Mouse (Mus musculus): Measurements from ENCODE around the gene Insr.
"Not testable (repeated sequence)": the region's sequence is repeated elsewhere in the genome, so short reads cannot be mapped to it uniquely, and the experiment has no call there.

Gene Insr

DNA sequence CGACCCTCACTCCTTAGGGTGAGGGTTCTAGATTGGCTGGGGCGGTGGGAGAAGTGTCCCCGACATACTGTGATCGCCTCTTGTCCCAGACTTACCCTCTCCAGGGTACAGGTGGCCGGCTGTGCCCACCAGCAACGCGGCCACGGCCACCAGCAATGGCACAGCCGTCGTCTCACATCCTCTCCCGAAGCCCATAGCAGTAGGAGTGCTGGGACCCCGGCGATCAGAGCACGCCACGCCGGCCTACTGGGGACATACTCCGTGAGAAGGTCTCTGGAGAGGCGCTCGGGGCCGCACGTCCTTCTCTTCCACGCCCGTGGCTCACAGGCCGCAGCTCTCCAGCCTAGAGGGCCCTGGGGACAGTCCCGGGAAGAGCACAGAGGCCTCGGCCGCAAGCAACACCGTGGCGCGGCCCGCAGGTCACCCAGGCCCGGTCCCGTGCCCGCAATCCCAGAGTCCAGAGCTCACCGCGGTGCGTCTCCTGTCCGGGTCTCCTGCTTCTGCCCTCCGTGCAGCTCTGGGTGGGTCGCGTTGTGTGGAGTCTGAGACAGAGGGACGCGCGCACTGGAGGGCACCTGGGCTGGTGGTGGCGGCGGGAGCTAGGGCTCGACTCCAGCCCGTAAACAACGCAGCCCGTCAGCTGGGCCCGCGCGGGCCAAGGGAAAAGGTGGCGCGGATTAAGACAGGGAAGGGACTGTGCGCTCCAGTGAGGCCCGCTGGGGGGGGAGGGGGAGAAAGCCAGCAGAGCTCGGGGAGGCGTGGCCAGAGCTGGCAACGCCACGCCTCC is at the start of gene Insr:
Gene Insr (minus strand): TSS at position 684 of the 787 bp plus-strand sequence.
- peak; percentile 94 to 96 for DNase-seq

DNA sequence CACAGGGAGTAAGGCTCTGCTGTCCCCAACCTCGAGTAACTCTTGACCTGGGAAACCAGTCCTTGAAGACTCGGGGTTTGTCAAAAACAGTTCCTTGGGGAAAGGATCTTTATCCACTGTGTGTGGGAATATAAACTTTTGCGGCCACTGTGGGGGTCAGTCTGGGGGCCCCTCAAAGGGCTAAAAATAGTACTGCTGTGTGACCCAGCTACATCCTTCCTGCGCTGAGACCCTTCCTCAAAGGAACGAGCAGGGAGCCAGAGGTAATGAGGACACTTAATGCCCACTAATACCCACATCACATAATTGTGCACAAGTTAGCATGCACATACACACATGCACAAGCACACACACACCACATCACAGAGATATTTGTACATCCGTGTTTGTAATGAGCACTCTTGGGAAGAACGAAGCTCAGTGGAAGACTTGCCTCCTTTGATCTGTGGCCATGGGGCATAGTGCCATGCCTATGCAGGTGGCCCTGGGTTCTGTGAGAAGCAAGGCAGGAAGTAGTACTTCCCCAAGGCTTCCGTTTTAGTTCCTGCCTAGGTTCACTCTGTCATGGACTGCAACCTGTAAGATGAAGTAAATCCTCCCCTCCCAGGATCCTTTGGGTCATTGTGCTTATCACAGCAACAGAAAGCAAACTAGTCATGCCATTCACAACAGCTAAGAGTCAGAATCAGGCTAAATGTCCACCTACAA is 48.3 kb upstream of the Insr start:
- no peak for DNase-seq

DNA sequence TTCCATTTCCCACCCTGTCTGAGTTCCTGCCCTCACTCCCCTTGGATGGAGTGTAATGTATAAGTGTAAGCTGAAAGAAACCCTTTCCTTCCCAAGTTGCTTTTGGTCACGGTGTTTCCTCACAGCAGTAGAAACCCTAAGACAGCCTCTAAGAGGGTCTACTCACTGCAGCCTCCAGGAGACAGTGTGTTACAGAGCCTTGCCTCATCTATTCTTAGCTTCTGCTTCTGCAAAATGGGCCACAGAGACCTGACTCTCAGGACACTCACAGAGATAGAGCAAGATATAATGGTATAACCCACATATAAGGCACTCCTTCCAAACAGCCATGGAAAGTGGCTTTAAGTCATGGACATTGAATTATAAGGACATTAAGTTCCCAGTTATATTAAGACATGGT is 47.6 kb upstream of the Insr start:
- DNase-seq = no peak

DNA sequence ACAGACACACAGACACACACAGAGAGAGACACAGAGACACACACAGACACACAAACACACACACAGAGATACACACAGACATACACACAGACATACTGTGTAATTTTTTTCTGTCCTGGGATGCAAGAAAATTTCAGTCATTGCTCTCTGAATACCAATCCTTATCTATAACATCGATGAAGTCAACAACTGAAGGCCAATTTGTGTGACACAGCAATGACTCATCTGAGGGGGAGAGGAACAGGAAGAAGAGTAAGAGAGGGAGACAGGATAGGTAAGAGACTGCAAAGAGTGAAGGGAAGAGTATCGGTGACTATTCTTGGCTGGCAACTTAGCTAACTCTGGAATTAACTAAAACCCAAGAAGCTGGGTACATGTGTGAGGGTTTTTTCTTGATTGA is 44.8 kb upstream of the Insr start:
- DNase-seq = no peak

DNA sequence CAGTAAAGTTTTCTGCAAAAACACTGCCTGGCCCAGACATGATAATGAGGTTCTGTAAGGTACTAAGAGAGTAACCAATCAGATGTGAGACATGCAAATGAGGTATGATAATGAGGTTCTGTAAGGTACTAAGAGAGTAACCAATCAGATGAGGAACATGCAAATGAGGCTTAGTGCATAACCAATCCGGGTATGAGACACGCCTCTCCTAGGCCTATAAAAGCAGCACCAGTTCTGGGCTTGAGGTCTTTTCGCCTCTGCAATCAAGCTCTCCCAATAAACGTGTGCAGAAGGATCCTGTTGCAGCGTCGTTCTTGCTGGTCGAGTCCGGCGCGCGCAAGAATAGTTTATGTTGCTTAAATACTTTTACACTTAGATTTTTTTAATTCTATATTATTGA is 39.9 kb upstream of the Insr start:
- DNase-seq = not testable (repeated sequence)

DNA sequence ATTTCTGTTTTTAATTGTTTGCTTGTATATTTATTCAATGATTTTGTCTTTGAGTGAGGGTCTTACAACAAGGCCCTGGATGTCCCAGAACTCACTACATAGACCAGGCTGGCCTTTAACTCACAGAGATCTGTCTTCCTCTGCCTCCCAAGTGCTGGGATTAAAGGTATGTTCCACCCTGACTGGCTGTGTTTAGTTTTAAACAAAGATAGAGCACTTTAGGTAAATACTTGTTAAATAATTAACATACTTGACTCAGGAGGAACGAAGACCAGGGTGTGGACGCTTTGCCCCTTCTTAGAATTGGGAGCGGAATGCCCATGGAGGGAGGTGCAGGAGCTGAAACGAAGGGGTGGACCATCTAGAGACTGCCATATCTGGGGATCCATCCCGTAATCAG is 37.2 kb upstream of the Insr start:
- DNase-seq = no peak

DNA sequence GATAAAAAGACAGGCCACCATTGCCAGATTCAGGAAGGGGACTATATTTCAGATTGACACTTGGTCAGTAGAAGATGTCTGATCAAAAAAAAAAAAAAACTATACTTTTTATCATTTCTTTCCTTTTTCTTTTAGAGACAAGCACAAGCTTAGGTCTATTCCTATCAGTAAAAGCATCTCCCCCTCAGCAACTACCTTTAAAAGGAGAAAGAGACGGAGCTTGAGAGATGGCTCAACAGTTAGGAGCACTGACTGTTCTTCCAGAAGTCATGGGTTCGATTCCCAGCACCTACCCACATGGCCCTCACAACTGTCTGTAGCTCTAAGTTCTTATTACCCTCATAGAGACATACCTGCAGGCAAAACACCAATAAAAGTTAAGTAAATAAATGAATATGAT is 34.9 kb upstream of the Insr start:
- DNase-seq = no peak

DNA sequence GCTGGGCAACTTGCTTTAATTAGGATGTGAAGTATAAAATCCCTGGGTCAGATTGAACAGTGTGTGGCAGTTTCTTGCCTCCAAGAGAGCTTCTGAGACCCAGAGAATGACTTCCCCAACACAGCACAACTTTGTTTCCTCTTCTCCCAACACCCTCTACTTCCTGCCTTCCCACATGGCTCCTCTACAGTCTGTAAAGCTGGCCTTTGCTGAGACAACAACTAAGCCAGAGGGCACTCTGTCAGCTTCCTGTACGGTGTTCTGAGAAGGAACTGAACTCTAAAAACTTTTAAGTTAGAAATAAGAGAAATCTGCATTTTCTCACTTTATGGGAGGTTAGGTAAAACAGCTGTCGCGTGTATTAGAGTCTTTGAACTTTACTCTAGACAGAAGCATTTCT is 34.4 kb upstream of the Insr start:
- DNase-seq = no peak

DNA sequence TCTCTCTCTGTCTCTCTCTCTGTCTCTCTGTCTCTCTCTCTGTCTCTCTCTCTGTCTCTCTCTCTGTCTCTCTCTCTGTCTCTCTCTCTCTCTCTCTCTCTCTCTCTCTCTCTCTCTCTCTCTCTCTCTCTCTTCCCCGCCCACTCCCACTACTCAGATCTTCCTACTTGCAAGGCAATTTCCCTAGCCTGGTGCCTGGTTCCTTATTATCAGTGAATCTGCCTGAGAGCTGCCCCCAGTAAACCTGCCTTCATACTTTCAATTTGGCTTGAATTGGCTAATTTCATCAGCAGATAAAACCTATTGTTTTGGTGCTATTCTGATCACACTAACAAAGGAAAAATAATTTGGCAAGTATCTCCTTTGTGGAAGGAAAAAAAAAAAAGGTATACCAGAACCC is 34.0 kb upstream of the Insr start:
- not testable (repeated sequence) for DNase-seq

DNA sequence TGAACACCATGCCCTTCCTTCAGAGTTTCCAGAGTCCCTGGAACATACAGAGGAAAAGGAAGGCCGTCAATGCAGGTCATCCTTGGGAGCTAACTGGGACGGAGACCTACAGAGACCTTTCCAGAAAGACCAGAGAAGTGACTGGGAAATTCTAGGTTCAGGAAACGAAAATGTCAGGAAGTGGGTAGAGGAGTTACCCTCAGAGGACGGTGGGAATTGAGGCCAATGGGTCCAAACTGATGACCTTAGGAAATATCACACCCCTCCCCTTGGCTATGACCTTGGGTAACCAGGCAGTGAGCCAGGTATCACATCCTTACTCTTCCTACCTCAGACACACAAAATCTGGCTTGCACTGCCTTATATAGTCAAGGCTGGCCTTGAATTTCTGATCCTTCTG is 32.1 kb upstream of the Insr start:
- no peak for DNase-seq

DNA sequence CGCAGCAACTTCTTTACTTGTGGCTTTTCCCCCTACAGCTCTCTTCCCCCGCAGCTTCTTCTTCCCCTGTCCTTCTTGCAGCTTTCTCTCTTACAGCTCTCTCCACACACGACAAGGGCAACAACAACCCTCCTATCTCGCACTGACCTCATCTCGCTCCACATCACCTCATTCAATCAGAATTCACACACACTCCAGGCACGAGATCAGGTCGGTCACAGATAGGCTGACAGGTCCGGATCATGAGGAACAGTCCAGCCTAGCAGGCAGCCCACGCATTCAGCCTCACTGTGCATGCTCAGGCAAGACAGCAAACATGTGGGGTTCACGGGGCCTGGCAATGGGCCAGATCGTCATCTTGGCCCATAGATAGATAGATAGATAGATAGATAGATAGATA is 30.2 kb upstream of the Insr start:
- no peak for DNase-seq

DNA sequence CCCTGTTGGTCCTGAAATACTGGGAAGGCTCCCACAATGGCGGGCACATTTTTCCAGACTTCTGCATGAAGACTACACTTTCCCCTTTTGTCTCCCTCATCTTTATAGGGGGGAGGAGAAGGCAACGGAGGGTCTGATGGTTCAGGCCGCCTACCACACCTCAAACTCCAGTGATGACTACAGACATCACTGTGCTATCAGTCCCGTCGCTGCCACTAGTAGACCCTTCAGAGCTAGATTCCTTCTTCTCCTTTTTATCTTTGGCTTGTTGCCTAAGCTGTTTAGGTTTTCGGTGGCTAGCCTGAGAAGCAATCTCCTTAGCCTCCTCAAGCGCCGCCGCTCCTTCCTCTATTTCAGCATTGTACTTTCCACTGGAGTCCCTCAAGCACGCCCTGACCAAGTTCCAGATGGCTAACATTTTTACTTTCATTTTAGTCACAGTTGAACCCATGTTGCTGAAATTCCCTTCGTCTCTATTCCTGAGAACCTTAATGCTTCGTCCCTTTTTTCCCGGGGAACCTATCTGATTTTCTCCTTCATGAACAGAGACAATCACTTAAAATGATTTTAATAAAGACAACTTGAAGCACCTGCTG is 28.9 kb upstream of the Insr start:
- peak in 1 of 2 experiments; percentile 26 for DNase-seq

DNA sequence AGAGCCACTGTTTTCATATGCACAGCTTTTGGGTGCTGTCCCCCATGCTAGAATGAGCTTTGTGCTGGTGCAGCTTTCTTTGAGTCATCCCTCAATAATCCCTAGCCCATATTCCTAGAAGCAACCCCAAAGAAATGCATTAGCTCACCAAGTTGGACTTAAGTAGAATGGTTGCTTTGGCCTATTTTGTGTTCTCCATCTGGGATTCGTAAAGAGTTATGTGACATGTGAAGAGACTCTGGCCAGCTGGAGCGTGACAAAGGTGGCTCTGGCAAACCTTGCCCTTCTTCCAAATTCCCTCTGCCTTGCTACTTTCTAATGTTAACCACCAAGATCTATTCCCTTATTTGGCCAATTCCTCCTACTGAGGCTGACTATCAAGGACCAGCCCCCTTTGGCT is 22.7 kb upstream of the Insr start:
- no peak for DNase-seq

DNA sequence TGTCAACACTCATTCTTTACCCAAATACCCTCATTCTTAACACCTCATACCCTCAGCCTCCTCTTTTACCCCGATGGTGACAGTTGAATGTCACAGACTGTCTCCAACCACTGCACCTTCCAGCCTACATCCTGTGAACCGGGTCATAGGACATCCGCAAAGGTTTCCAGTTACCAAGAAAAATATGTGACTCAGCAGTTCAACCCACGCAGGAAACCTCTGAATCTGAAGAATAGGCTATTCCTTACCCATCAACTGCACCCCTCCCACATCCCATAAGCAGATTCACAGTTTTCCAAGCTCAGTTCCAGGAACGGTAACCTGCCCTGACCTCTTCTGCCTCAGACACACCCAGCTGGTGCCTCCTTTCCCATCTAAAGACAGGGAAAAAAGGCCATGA is 19.9 kb upstream of the Insr start:
- no peak for DNase-seq

DNA sequence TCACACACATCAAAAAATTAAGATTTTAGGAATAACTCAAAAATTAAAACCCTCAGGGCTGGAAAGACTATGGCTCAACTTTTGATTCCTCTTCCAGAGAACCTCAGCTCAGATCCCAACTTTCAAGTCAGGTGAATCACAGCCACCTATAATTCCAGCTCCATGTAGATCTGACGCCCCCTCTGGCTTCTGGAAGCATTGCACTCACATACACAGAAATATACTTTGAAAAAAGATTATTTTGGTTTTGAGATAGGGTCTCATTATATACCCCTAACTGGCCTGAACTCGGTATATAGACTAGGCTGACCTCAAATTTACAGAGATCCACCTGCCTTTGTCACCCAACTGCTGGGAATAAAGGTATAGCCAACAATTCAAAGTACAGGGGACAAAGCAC is 6.4 kb upstream of the Insr start:
- DNase-seq = no peak

DNA sequence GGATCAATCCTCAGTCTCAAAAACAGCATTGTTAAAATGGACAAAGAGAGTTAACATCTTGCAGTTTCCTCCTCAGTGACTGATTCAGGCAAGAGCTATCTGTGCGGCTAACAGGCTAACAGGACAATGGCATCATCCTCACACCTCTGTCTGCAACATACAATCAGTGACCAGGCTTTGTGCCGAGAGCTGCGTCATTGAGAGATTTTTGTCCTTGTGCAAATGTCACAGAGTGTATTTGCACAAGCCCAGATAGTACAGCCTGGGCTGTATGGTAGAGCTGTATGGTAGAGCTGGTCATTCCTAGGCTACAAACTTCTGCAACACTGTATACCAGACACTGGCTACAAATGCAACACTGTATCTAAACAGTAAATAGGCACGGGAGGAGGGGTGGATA is 5.2 kb upstream of the Insr start:
- no peak for DNase-seq

DNA sequence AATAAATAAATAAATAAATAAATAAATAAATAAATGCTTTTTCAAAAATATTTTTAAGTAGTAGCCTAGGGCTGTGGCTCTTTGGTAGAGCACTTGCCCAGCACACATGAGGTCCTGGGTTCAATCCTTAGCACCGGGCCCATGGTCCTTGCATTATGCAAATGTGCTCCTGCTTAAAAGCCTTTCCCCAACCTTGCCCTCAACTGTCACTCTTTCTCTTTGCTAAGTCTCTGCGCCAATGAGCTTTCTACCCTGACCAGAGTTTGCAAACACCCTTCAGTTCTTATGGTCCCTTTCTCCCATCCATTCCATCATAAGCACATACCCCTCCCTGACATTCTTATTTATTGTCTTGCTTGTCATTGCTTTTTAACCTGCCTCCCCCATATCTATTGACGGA is 1.9 kb upstream of the Insr start:
- no peak for DNase-seq

DNA sequence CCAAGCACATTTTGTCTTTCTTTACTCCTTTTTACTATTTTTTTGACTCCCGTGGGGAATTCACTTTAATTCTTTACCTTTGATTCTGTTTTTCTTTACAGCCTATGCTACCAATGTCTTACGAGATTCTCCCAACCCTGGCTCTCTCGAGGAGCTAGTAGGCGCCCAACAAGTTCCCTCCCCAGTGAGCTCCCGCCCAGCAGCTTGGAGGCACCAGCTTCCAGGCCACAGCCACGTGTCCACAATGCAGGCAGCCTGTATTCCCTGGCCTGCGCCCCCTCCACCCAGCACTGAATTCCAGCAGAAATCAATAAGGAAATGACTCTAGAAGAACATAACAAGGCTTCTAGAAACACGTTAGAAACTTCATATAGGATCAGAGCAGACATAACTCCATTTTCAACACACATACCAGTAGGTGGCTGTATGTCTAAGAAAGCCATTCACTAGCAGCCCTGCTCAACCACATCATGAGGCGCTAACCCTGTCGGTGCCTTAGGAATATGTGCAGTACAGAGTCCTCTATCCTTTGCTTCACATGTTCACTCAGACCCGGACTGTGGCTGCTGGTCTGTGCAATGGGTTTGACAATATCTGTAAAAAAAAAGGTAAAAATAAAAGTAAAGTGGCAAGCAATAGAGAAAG is 971 bp upstream of the Insr start:
- peak; percentile 50 to 57 for DNase-seq

DNA sequence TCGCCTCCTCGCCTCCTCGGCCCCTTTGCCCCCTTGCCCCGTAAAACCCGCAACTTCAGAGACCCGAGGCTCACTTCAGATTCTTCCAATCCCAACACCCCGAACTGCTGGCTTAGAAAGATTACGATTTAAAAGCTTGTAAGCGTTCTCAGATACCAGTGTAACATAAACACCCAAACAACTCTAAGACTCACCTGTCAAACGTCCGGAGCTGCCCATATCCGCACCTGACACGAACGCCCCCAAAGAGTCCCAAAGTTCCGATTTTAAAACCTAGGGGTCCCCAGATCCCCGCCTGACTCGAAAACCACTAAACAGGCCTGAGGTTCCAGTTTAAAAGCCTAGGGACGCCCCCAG is 282 bp upstream of the Insr start:
- DNase-seq = no peak

DNA sequence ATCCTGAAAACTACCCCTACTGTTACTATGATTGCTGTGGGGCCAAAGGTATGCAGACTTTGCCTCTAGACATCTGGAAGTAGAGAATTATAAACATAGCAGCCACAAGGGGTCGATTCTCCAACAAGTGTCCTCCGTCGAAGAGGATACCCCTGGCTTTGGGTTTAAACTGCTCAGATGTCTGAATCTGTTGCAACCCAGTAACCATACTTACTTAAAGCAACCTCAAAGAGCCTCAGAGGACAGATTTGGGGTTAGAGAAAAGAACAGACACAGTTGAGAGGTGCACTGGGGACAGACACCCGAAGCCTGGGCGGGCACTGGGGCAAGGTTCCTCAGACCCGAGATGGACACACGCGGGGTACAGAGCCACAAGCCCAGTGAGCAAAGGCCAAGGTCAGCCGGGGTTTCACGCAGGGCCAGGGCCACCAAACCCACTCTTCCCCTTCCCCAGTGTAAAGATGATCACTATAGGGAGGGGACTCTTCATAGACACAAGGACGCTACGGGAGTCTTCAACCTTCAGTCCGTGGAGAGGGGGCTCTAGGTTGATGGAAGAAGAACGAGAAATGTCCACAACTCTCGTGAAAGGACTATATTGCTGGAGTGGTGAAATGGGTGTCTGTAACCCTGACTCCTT is 1.1 kb downstream of the Insr start:
- no peak for DNase-seq

DNA sequence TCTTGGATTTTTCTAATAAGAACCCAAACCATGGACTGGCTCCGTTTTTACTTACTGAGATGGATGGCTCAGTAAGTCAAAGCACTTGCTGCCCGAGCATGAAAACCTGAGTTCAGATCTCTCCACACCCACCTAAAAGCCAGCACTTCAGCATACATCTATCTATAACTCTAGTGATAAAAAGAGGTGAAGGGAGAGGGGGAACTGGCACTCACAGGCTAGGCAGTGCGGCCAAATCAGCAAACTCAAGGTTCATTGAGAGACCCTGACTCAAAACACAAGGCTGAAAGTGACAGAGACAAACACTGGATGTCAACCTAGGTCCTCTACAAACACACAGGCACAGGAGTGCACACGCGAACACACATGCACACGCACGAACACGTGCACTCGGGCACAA is 2.2 kb downstream of the Insr start:
- DNase-seq = no peak

DNA sequence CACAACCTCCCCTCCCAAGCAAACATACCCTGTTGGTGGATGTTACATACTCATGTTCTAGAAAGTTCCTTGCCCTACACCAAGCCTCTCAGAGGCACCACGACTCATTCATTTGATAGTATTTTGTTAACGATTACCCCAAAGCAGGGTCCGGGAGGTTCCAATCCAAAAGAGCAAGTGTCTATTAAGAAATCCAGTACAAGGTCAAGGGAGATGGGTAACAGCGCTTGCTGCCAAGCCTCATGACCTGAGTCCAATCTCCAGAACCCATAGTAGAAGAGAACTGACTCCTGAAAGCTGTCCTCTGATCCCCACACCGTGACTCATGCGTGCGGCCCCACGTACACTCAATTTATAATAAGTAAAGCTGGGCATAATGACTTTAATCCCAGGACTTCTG is 3.4 kb downstream of the Insr start:
- DNase-seq = no peak

DNA sequence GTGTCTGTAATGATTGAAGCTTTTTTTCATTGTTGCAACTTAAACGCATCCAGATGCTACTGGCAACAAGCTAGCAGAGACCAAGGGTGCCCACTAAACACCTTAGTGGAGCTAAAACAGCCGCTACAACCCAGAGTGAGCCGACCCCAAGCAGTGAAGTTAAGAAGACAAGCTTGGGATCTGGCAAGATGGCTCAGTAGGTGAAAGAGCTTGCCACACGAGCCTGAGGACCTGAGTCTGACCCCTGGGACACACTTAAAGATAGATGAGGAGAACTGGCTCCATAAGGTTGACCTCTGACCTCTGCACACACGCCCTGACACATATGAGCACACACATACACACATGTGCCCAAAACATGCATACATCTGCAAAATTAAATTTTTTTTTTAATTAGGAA is 4.2 kb downstream of the Insr start:
- DNase-seq = no peak
